Mouse (Mus musculus) neural tube, embryonic 10.5 days (tissue): Measurements from ENCODE around the gene Aip.

Experiments used
- DNase-seq: peaks from one replicate; pipeline ENCODE4 v3.0.0-alpha.2; 2017; ENCODE audit warnings: low spot score; ENCODE audit errors: extremely low spot score

The Aip gene

DNA sequence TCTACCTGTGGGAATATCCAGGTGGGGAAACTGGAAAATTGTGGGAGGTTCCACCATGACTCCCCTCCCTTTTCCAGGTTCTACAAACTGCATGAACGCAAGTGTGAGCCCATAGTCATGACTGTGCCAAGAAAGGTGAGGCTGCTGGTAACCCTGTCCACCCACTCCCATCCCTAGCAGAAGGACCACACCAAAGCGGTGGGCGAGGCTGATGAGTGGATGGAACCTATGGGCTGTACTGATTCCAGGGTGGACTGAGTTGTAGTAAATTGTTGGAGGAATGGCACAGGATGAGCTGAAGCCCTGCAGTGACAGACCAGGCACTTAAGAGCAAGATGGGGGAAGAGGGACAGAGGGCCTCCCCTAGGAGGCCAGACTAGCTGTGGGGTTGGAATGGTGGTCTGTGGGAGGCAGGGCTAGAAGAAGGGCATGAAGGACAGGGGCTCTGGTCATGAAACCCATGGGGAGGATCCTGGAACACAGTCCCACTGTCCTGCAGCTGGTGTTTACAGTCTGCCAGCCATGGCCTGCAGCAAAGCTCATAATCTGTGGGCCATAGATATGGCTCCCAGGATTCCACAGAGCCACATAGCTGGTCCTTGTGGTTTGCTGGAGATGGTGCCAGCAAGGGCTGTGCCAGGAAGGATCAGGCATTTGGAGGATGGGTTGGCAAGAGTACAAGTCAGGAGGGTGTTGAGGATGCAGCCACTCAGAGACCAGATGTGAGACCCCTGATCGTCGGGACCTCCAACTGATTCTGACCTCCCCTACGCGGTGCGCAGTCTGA is 27.0 kb upstream of the Aip start:
- no peak for DNase-seq

DNA sequence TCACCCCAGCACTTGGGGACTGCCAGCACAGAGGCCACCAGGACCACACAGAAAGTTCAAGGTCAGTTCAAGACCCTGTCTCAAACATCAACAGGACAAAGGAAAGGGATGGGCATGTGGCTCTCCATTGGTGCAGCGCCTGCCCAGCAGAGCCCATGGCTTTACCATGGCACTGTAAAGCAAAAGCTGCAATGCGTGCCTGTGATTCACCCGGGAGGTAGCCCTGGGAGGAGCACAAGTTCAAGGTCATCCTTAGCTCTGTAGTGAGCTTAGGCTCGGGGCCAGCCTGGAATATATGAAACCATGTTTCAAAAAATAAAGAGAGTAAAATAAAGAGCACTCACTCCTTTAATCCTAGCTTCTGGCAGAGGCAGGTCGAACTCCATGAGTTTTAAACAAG is 26.2 kb upstream of the Aip start:
- no peak for DNase-seq

DNA sequence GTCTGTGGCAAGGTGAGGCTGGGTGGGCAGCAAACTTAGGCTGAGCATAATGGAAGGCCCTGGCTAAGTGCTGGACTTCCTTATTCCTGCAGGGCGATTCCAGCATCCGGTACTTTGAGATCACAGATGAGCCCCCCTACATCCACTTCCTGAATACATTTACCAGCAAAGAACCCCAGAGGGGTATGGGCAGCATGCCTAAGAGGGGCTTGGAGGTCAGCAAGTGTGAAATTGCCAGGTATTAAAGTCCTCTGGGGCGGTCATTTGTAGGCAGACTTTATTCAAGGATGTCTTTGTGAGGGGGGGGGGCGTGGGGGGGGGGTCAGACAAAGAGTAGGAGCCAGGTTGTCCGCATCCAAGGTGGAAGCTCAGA is 25.8 kb upstream of the Aip start:
- DNase-seq = no peak

DNA sequence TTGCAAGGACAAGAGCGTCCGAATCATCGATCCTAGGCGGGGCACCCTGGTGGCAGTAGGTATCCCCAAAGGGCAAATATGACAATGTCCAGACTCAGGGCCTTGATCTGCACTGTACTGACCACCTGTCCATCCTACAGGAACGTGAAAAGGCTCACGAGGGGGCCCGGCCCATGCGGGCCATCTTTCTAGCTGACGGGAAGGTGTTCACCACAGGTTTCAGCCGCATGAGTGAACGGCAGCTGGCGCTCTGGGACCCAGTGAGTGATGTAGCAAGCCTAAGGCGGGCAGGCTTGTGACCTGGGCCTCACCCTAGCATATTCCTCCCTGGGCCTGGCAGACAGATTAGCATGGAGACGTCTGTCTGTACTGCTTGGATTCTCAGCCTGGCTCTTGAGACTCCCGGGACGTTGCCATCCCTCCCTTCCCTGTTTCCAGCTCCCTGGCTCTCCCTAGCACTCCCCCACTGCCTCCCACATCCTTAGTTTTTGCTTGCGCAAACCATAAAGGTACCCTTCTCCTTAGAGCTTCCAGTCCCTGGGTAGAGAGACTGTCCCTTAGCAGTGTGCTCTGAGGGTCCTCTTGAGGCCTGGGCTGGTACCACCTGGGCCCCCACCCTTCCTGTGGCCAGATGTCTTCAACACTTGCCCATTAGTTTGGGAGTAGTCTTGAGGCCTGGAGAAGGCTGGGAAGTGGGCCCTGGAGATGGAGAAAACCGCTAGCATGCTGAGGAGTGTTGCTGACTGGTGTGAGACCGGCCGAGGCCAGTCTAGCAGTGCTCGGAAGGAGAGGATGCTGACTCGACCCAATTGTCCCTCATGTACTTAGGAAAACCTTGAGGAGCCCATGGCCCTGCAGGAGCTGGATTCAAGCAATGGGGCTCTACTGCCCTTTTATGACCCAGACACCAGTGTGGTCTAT is 25.2 kb upstream of the Aip start:
- no peak for DNase-seq

DNA sequence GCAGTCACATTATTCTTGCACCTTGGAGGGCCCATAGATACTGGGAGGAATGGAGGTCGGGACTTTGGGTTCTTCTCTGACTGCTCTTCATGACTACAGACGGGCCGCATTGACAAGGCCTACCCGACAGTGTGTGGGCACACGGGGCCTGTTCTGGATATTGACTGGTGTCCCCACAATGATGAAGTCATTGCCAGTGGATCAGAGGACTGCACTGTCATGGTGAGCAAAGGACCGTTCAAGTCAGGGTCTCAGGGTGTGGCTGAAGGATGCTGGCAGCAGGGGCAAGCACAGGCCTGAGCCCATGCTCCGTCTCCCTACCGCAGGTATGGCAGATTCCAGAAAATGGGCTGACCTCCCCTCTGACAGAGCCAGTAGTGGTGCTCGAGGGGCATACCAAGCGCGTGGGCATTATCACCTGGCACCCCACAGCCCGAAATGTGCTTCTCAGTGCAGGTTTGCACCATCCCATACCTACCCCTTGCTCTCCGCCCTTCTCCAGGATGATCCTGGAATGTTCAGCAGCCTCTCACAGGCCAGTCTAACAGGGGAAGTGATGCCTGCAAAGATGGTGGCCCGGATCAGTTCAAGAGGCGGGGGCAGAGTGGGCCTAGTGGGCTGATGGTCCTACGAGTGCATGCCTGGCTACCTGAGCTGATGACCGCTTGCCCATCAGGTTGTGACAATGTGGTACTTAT is 24.3 kb upstream of the Aip start:
- DNase-seq = no peak

DNA sequence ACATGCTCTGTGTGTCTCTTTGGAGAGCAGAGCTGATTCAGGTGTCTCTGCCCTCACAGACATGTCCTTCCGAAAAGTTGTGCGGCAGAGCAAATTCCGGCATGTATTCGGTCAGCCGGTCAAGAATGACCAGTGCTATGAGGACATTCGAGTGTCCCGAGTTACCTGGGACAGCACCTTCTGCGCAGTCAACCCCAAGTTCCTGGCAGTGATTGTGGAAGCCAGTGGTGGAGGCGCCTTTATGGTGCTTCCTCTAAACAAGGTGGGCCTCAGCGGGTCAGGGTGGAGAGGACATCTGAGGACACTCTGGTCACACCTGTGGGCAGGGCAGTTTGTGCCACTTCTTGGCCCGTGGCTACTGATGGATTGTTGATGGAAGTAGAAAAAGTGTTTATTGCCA is 23.6 kb upstream of the Aip start:
- no peak for DNase-seq

DNA sequence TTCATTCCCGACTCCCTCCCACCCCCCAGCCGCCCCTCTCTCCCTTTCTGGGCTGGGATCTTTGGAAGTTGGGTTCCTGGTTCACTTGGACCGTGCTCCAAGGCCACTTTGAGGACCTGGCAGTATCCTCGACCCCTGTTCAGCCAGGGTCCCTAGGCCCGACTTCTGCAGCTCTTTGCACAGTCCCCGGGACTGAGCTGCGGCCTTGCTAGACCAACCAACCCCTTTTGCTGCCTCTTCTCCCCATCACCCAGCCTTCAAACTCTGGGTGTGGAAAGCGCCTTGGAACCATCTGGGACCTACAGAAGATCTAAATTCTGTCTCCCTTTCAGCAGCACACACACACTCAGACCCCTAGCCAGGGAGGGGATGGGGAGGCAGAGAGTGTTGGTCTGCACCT is 23.2 kb upstream of the Aip start:
- no peak for DNase-seq

DNA sequence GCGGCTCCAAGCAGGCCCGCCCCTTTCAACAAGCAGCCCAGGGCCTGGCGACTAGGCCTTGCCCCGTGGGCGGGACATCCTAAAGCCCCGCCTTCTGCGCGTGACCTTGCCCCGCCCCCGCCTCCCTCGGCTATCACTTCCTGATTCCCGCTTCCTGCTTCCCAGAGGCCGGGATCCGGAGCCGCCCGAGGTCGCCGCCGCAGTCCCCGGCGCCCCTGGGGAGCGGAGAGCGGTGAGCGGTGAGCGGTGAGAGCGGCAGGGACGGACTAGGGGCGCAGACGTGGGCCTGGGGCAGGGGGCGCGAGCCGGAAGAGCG is 22.8 kb upstream of the Aip start, which contains the start of gene Coro1b:
TSS of gene Coro1b (plus strand) at position 129 of the 316 bp plus-strand sequence.
- peak; percentile 98 for DNase-seq

DNA sequence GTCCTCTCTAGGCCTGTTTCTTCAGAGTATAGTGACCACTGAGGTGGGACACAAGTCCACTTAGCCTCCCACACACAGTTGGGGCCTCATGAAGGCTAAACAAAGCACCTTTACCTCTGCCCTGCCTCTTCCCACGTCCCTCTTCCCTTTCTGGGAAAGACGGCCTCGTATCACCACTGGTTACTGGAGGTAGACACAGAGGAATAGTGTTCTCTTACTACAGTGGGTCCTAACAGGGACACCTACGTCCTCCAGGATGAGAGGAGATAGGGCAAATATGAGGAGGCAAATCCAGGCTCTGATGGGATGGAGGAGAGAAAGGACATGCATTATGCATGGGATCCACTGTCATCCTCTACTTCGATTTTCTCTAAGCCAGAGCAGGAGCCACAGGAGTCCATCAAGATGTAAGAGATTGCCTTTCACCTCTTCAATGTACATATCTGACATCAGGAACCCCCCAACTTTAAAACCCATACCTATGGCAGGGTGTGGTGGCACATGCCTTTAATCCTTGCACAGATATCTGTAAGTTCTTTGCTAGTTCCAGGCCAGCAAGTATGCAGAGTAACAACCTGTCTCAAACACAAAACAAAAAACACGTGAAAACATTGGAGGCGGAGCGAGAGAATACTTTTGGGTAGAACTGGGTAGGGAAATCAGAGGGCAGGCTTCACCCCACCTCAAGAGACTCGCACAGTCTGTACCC is 22.3 kb upstream of the Aip start:
- DNase-seq = no peak

DNA sequence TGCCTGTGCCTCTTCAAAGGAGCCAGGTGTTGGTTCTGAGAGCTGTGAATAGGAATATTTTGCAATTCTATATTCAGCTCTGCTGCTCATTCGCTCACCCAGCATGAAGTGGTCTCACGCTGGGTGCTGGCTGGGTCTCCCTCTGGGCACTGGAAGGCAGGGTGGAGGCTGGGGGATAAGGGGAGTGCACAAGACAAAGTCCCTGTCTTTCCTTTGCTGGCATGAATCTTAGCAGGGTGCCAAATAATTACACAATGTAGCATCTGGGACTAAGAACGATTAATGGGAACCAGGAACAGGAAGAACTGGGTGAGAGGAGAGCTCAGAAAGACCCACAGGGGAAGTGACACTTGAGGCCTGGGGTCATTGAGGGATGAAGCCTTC is 21.4 kb upstream of the Aip start:
- DNase-seq = no peak

DNA sequence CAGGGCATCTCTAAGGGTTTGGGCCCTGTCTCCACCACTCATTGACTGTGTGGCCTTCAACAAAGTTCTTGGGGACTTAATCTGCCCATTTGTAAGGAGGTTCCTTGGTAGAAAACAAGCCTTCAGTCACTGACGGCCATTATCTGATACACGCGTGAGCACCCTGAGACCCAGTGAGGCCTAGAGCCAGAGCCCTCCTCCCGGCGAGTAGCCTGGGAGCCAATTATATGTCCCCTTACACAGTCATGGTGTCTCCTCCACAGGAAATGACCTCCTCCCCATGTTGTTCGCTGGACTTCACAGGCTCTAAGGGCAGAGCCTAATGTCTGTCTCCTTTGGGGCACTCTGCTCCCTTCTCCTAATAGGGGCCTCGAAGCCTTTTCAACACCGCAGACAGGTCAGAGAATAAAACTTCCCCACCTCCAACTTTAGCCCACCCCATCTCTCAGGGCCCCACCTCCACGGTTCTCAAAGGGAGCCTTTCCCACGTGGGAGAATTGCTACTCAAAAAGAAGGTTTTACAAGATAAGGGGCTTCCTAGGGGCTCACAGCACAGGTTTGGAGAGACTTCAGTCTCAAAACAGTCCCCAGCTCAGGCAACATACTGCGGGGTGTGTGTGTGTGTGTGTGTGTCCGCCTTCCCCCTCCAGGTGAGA is 20.8 kb upstream of the Aip start:
- DNase-seq = no peak

DNA sequence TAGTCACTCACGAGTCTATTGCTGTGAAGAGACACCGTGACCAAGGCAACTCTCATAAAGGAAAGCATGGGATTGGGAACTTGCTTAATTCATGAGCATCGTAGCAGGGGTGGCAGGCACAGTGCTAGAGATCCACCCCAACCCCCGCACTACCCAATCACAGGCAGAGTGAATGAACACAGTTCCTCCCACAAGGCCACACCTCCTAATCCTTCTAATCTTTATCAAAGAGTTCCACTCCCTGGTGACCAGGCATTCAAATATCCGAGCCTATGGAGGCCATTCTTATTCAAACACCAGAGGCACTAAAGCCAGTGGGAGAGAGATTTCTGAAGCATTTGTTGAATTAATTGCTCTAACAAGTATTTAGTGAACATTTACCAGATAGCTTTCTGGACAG is 20.3 kb upstream of the Aip start:
- no peak for DNase-seq

DNA sequence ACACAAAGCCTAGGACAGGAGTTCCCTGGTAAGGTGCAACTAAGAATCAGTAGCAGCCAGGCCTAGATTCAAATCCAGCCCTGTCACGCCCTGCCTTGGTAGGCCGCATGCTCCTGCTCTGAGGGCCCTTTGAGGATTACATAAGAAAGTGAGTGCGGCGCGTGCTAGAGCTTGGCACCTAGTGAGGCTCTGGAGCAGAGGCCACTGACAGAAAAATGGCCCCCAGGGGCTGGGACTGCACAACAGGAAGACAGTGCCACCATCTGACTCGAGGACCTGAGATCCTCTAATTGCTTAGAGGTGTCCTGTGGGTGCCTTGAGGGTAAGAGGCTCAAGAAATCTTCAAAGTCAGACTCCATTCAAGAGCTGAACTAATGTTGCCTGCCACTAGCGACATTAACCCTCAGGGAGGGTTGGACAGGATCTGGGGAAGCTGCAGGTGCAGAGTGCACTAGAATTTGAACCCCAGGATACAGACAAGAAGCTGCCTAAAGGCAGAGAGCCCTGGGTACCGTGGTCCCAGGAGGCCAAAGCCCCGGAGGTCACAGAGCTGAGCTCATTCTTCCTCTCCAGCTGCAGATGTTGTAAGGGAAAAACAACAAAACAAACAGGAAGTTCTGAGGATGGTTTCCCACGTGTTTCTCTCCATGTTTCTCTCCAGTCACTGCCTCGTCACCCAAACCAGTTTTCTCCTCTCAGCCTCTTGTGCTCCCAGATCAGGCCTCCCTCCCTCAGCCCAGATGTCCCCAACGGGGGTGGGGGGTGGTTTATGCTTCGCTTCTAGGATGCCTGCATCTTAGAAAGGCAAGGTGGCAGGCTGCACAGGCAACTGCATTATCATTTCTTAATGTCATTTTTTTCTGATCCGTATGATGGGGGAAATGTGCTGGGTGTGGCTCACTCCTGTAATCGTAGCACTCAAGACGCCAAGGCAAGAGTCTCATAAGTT is 19.2 kb upstream of the Aip start:
- DNase-seq = no peak

DNA sequence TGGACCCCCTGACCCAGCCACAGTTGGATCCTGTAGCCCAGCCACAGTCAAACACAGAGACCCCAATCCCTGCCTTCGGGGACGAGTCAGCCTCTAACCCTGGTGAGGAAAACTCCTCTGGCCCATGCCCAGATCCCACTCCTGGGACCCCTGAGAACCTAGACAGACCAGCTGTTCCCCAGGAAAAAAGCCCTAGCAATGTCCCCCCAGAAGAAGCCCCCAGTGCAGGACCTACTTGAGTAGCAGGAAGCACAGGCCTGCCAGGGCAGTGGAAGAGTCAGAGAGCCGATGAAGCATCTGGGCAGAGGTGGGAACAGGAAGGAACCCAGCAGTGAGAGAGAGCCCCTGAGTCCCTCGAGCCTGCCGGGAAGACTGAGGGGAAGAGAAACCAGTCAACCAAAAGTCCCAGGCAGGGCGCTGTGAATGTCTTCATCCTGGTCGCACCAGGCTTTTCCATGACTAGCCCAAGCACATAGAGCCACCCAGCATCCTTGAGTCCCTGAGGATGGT is 18.2 kb upstream of the Aip start, which contains the start of gene Cabp4:
TSS of gene Cabp4 (minus strand) at position 275 of the 510 bp plus-strand sequence.
- DNase-seq = no peak

DNA sequence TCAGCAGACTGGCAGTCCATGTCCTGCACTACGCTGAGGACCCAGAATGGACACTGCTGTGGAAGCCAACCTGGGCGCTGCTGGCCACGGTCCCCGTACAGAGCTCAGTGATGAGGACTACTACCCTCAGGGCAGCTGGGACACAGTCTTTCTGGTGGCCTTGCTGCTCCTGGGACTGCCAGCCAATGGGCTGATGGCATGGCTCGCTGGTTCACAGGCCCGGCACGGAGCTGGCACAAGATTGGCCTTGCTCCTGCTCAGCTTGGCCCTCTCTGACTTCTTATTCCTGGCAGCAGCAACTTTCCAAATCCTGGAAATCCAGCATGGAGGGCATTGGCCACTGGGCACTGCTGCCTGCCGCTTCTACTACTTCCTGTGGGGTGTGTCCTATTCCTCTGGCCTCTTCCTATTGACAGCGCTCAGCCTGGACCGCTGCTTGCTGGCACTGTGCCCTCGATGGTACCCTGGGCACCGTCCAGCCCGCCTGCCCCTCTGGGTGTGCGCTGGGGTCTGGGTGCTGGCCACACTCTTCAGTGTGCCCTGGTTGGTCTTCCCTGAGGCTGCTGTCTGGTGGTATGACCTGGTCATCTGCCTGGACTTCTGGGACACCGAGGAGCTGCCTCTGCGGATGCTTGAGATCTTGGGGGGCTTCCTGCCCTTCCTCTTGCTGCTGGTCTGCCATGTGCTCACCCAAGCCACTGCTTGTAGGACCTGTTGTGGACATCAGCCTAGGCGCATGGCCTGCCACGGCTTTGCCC is 16.9 kb upstream of the Aip start:
- no peak for DNase-seq

DNA sequence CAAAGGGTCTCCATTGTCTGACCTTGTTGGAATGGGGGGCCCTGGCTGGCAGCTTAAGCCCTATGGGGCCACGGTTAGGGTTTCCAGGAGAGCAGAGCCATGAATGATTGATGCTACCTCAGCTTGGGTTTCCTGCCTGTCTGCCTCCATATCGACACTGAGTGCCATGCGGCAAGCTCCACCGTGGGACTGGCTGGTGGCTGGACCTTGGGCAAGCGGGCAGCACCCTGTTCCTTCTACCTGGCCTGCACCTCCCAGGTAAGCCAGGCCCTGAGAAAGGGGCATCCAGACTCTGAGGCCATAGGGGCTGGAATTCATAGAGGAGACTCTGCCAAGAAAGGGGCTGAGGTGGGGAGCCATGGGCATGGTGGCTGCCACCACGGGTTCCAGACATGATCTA is 14.5 kb upstream of the Aip start:
- DNase-seq = no peak

DNA sequence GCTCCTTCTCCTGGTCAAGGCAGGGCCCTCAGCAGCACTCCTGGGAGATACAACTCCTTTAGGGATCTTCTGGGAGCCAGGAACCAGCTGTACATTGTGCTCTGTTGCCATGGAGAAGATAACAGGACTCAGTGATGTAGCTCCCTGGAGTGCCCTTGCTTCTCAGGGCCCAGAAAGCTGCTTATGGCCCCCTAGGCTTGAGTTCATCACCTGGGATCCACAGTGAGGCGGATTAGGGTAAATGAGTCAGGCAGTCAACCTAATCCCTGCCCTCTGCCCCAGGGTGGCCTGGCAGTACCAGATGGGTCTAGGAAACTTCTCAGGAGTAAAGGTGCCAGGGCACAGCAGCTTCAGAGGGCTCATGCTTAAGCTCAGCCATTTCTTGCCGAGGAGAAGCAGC is 13.8 kb upstream of the Aip start, which contains the start of gene Gpr152:
TSS of gene Gpr152 (plus strand) at position 342 of the 400 bp plus-strand sequence.
- no peak for DNase-seq

DNA sequence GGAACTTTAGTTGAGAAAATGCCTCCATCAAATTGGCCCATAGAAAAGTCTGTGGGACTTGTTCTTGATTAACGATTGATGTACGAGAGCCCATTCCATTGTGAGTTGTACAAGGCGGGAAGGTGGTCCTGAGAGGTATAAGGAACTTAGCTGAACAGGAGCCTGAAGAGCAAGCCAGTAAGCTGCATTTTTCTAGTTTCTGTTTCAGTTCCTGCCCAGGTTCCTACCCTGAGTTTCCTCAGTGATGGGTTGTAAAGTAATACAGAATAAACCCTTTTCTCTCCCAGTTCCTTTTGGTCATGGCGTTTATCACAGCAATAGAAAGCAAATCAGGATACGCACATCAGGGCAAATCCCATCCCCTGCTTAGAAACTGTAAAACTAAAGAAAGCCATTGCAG is 12.3 kb upstream of the Aip start:
- DNase-seq = no peak

DNA sequence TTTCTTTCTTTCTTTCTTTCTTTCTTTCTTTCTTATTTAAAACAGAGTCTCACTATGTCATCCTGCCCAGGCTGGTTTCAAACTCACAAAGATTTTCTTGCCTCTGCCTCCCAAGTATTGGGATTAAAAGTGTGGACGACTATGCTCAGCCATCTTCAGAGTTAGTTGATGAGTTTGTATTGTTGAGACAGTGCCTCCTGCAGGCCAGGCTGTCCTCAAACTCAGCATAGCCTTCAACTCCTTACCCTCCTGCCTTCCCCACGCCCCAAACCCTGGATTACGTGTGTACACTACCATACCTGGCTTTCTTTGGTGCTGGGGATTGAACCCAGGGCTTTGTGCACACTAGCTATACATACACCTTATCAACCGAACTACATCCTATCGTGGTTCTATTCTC is 10.8 kb upstream of the Aip start:
- no peak for DNase-seq
